Mouse (Mus musculus) erythroblast, adult 5-6 weeks (primary cell): ENCODE results near the gene Slc31a2. TPM values are rescaled to one million over a fixed set of nuclear protein-coding genes. Genes with fewer than 3 reads are reported as not detected.
"Not testable (repeated sequence)": the region's sequence is repeated elsewhere in the genome, so short reads cannot be mapped to it uniquely, and the experiment has no call there.

Experiments used
- ATAC-seq: replicated peaks from 2 replicates; pipeline ENCODE4 v1.8.0; 2016; ENCODE audit warnings: moderate number of reproducible peaks, mild to moderate bottlenecking, moderate TSS enrichment, inconsistent platforms; ENCODE audit not compliant: poor library complexity, low FRiP score, severe bottlenecking
- total RNA-seq, 2 experiments: library from RNA; stranded (forward) in 1 of 2; stranded (reverse) in 1 of 2; fragments of 150-400 nt in 1 of 2; fragments of 200-764, 138-1000 nt in 1 of 2; gene quantifications; 2 replicates each; pipeline versions ENCODE4 v1.2.3 to v1.2.4; 2015 to 2017; ENCODE audit warnings: low replicate concordance in 2 of 2

Slc31a2 gene
- 15.0 and 24.4 TPM in 2 replicates for total RNA-seq (2015; ENCODE audit: low replicate concordance)
- total RNA-seq (2017; ENCODE audit: low replicate concordance): 8.8 and 13.6 TPM in 2 replicates

DNA sequence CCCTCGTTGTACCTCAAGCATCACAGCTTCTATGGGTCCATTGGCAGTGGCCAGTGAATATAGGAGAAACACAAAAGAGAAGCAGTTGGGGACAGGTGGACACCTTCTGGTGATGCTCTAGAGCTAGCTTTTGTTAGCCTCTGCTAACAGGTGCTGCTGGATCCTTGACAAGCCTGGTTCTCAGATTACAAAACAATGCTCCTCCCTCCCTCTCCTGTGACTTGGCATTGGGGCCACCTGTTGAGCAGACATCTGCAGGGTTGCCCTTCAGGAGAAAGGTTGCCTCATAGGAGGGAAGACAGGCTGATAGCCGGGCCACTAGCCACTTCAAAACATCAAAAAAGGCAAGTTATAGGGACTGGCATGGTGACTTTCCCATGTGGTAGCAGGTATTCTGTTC is at the start of gene Slc31a2:
Slc31a2 (plus strand) TSS at position 287 of the 400 bp plus-strand sequence.
- ATAC-seq: no peak

DNA sequence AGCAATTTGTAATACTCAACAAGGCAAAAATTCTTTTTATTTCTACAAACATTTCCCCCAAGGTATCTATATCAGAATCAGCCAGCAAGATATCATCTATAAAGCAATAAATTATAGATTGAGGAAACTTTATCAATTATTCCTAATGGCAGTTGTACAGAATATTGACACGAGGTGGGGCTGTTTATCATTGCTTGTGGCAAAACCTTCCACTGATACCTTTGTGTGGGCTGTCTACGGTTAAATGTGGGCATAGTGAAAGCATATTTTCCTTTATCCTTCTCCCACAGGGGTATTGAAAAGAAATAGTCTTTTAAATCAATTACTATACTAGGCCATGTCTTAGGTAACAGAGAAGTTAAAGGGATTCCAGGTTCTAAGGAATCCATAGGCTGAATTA is 48.9 kb upstream of the Slc31a2 start:
- ATAC-seq: no peak

DNA sequence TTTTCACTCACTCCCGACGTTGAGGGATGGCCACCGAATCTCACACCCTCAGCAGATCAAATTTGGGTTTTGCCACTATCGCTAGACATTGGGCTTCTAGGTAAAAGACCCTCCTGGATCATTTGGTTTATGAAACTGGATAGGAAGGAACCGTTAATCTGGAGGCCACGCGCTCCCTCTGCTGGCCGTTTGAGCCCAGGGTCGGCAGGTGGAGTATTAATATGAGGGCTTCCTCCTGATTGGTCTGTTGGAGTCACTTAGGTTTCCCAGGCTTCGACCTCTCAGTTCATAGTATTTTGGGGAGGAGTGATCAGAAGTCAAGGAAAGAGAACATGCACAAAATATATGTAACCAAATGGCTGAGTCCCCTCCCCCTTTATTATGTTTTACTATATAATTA is 34.0 kb upstream of the Slc31a2 start:
- ATAC-seq: no peak

DNA sequence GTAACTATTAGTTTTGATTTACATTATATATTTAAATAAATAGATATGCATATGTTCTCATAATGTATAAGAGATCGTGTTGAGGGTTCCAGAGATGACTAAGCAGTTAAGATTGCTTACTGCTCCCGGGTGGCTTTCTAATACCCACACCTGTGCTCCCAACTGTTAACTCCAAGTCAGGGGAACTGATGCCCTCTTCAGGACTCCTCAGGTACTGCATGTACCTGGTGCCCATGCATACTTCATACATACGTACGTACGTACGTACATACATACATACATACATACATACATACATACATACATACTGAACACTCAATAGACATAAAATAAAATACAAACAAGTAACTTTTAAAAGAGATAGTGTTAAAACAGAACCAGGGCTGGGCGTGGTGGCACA is 32.9 kb upstream of the Slc31a2 start:
- ATAC-seq: no peak

DNA sequence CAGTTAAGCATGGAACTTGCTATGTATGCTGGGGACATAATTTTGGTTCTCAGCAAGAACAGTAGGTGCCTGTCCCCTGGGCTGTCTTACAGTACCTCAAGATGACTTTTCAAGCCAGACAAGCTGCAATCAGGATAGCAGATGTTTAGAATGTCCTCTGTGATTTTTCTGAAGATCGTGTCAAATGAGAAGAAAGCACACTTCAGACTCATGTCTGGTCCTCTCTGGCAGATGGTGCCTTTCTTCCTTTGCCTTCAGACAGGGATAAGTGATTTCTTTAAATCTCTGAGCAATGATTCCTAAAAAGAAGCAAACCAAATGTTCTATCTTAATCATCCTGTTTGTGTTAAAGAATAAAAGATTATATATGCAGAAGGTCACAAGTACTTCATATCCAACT is 32.2 kb upstream of the Slc31a2 start:
- ATAC-seq: no peak

DNA sequence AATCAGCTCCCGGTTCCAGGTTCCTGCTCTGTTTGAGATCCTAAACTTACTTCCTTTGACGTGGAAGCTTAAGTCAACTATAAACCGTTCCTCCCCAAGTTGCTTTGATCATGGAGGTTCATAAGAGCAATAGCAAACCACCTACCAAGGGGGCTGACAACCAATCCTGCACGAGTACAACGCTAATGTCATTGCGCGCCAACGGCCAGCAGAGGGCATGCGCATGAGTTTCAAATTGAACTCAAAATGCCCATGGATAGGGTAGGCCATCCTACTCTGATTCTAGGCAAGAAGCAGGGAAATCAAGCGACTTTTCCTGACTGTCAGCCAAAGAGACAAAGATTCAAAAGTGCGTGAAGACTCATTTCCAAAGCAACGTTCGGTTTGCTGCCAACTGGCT is 31.6 kb upstream of the Slc31a2 start, which contains the start of gene Zfp37:
Zfp37 (minus strand) TSS at position 279 of the 400 bp plus-strand sequence.
- no peak for ATAC-seq

DNA sequence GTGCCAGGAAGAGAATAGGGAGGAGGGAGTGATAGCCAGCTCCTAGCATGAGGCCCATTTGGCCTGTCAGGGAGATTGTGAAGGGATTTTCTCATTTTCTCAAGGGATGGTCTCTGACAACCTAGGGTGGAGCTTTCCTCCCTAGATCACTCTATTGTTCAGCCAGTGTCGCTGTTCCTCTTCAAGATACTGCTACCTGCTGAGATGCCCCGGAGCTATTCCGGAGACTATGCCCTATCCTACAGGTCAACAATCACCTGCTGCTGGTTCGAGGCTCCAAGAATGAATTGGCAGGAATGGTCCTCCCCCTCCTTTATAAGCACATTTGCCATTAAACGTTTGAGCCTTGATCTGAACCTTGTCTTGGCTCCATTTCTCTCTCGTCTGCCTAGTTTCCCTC is 21.8 kb upstream of the Slc31a2 start:
- ATAC-seq: no peak

DNA sequence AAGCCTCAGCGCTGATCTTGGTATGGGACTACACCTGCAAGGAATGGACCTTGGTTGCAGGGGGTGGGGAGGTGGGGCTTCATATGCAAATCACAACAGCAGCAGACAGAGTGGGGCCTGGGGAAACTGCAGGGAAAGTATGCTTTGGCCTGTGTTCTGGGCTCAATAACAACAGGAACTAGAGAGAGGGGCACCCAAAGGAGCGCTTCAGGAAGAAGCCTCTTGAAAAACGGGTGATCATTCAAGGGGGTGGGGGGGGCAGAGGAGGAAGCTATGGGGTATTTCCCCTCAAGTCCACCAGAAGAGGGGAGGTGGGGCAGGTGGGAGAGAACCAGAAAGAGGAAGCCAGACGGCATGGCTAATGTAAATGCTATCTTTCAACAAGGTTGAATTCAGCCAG is 14.0 kb upstream of the Slc31a2 start:
- no peak for ATAC-seq

DNA sequence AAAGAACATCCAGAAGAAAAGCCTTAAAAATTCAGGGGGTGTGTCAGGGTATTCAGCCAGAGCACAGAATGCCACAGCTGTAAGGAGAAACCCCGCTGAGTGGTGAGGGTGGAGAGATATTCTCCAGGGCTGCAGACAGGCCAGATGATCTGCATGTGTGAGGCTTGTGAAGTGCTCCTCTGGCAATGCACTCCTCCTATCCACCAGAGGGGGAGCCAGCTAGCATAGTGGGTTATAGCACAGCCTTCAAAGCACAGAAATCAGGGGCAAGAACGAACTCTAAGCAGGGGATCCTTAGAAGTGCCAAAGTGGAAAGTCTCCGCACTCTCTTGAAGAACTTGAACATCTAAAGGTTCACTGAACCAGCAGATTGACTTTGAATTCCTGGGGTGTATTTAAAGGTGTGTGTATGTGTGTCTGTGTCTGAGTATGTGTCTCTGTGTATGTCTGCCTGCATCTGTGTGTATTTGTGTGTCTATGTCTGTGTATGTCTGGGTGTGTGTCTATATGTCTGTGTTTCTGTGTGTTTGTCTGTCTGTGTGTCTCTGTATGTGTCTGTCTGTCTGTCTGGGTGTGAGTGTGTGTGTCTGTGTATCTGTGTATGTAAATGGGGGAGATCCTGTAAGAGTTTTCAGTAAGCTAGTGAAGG is 11.3 kb upstream of the Slc31a2 start:
- no peak for ATAC-seq

DNA sequence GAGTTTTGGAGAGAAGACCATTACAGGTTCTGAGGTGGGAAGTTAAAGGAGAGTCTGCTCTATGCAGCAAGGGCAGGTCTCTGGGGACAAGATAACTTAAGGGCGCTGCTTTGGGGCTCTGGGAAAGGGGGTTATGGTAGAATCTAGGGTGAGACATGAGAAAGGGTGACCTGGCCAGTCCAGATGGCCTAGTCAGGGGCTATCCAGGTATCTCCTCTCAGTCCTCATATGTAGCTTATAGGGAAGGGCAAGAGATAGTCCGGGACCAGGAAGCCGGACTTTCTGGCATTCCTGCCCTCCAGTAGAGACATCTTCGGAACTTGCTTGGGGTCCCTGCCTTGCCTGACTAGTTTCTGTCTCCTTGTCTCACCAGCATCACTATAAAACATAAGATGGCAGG is 10.6 kb upstream of the Slc31a2 start:
- ATAC-seq: no peak

DNA sequence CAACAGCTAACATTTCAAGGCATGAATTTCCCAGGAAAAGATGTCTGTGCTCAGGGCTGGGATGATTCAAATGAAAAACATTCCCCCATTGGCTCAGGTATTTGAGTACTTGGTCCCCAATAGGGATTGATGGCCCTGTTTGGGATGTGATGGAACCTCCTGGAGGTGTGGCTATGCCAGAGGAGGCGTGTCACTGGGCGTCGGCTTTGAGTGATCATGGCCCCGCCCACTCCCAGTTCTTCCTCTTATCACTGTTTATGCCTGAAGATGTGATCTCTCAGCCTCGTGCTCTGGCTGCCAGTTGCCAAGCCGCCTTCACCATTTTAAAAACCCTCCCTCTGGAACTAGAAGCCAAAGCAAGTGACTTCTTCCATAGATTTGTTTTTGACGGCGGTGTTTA is 7.8 kb upstream of the Slc31a2 start:
- no peak for ATAC-seq

DNA sequence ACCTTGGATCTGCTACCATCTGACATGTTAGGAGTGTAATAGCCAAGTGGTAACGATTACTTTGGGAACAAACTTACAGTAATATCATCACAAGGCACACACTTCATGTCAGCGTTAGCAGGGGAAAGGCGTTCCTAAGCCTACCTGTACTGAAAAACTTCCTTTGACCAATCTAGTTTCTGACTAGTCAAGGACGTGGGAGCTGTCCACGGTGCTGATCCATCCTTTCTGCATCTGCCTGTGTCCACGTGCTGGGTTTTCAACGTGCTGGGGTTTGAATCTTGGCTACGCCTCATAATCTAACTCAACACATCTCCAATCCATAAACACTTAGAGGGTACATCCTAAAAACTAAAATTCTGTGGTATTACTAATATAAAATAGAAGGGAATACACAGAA is 5.4 kb upstream of the Slc31a2 start:
- ATAC-seq: no peak

DNA sequence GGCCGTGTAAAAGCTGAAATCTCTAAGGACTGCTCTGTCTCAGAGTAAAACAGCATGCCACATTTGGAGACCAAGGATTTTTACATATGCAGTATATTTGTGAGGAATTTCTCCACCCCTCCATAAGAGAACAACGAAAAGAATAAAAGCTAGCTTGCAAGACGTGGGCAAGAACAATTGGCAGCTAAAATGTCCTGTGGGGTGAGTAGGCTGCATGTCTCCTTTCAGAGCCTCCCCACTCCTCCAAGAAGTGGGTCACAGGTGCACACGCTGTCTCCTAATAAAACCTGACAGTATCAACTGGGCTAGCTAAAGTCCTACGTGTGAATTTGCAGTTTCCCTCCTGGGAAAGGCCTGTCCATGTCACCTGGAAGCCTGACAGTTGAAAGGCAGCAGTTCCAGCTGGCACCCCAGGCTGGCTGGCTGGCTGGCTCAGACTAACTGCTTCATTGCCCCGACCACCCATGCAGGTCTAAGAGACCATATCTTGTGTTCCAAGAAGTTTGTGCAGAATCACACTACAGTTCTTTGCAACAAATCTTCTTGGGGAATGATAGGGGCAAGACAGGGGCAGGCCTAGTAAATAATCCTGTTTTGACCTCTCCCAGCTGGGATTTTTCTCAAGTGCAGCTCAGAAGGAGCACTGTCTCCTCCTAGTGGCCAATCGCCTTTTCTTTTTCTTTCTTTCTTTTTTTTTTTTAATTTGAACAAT is 927 bp downstream of the Slc31a2 start:
- ATAC-seq: no peak

DNA sequence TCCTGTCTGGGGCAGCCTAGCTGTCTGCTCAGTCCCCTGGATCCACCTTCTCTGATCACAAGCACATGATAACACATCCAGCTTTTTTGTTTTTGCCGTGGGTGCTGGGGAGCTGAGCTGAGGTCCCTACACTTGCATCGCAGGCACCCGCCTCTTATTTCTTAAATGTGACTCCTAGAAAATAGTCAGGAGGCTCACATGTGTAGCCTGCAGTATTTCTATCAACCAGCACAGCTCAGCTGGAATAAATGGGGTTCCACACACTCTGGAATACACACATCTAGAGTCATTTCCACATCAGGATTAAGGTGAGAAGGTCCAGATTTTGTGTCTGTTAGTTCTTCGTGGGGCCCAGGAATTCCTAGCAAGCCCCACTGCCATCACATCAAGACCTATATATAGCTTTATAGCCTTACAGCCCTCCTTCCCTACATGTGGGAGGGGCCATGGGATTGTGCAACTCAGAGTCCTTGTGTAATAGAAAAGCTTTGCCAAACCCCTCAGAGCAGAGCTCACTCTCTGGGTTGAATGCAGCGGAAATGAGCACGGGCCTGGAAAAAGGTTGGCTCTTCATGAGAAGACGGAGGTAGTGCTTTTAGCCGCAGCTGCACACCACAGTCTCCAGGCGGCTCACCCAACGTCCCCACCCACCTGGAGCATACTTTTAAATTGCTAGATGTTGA is 2.9 kb downstream of the Slc31a2 start:
- no peak for ATAC-seq

DNA sequence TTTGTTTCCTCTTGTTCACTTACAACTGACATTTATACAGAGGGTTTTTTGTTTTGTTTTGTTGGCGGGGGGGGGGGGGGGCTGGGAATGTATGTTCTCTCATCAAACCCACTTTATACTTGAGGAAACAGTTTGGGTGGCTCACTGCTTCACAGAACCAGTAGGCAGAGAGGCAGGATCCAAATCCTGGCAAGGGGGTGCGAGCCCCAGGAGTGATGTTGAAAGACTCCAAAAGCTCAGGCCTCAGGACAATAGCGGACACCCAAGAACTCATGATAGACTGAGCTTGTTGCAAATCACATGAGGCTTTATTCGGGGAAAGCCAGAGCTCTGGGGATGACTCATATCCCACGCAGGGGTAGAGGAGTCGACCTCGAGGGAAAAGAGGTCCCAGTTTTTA is 3.7 kb downstream of the Slc31a2 start:
- not testable (repeated sequence) for ATAC-seq

DNA sequence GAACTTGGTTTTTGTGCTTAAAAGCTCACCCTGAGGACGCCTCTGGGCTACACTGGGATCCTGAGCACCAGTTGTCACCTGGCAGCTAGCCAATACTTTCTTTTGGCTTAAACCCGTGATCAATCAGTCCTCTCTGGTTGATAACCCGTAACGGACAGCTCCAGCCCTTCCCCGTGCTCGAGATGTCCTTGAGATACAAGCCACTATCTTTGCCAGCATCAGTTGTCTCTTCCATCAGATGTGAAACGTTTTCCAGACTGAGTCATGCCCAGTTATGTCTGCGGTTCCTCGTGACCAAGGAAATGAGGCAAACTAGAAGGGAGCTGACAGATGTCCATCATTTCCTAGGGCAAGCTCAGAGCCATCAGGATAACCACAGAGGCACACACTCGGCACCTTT is 4.7 kb downstream of the Slc31a2 start:
- no peak for ATAC-seq

DNA sequence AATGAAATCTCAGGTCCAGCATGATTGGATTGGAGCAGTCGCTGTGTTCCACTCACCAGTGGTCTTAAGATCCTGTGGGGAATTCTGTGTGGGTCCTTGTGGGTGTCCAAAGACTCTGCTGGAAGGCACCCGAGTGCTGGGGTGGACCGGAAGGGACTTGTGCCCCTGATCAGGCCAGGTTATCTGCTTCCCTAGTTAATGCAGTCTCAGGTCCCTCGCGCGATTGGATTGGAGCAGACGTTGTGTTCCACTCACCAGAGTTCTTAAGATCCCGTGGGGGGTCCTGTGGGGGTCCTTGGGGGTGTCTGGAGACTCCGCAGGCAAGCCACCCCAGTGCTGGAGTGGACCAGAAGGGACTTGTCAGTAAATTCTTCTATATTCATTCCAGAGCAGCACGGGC is 10.3 kb downstream of the Slc31a2 start:
- ATAC-seq: no peak

DNA sequence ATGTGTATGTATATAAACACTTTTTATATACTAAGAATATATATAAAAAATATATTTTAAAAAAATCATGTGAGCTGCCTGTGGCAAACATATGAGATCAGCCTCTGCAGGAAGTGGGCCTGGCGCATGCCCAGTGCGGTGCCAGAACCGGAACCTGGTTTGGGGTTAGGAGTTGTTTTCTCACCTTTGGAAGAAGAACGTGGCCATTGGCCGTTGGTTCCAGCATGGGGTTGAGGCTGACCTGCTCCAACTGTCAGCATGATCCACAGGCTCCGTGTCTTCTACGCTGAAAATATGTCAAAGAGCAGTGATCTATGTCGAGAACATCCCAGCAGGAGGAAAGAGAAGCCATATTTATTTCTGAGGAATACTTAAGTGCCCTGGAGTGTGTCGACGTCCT is 11.6 kb downstream of the Slc31a2 start:
- no peak for ATAC-seq

DNA sequence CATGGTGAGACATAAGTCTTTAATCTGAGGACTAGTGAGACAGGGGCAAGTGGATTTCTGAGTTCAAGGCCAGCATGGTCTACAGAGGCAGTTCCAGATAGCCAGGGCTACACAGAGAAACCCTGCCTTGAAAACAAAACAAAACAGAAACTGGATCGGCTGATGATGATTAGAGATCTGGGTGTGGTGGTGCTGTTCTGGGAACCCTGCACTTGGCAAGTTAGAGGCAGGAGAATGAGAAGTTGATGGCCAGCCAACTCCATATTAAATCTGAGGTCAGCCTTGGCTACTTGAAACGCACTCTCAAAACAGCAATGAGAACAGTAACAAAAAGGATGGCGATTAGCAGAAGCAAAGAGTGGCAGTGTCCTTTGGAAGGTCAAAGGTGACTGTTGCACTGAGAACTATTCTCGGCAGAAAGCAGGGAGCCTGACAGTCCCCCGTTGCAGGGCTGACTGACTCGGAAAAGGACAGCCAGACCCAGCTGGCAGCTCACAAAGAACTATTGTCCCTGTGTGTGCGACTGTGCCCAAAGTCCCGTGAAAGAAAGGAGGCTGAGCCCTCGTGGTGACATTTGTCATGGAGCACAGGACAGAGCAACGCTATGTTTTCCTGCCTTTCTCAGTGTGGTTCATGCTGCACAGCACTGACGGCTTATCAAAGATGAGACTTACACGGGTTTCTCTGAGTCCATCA is 12.6 kb downstream of the Slc31a2 start:
- no peak for ATAC-seq

DNA sequence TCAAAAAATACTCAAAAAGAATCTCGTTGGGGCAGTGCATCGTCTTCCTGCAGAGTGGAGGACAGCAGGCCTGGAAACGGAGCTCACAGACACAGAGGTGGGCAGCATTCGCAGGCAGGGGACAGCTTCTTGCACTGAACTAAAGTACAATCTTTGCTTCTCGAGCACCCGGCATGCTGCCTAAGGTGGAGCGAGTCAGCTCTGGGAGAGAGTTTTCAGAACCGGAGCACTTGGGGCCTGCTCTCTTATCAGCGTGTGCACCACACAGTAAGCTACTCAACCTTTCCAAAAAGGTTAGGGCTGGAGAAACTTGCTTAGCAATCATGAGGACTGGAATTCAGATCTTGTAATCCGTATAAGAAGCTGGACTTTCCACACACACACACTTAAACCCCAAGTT is 14.3 kb downstream of the Slc31a2 start:
- no peak for ATAC-seq
